Mouse (Mus musculus) hindbrain, embryonic 15.5 days (tissue): ENCODE results near the gene Safb2. TPM values are rescaled to one million over a fixed set of nuclear protein-coding genes. Genes with fewer than 3 reads are reported as not detected.

Experiments
- ATAC-seq: fragments of 200-750 bp; cut with Nextera tagmentation; 2 replicates; pipeline ENCODE4 v1.8.0; 2017; ENCODE audit warnings: low read depth, moderate number of reproducible peaks, moderate TSS enrichment; ENCODE audit not compliant: low FRiP score
- H3K27ac ChIP-seq: fragments of 300-500 bp; sonication (generic); replicated peaks from 2 replicates; pipeline ENCODE4 v1.5.1; 2015; ENCODE audit warnings: mild to moderate bottlenecking, inconsistent platforms
- H3K27me3 ChIP-seq: fragments of 300-500 bp; sonication (generic); 2 replicates; pipeline ENCODE4 v1.6.1; 2015; ENCODE audit warnings: control low read depth, inconsistent platforms
- H3K36me3 ChIP-seq: fragments of 300-500 bp; sonication (generic); 2 replicates; pipeline ENCODE4 v1.6.1; 2015; ENCODE audit warnings: control low read depth, inconsistent platforms
- H3K4me1 ChIP-seq: fragments of 300-500 bp; sonication (generic); replicated peaks from 2 replicates; pipeline ENCODE4 v1.6.1; 2015; ENCODE audit warnings: control low read depth, inconsistent platforms
- H3K4me2 ChIP-seq: fragments of 300-500 bp; sonication (generic); 2 replicates; pipeline ENCODE4 v1.6.1; 2015; ENCODE audit warnings: moderate library complexity, mild to moderate bottlenecking, inconsistent platforms
- H3K4me3 ChIP-seq: fragments of 300-500 bp; sonication (generic); 2 replicates; pipeline ENCODE4 v1.5.1; 2015; ENCODE audit warnings: mild to moderate bottlenecking, inconsistent platforms
- H3K9ac ChIP-seq: fragments of 300-500 bp; sonication (generic); 2 replicates; pipeline ENCODE4 v1.6.1; 2015; ENCODE audit warnings: inconsistent platforms
- H3K9me3 ChIP-seq: fragments of 300-500 bp; sonication (generic); 2 replicates; pipeline ENCODE4 v1.6.1; 2016; ENCODE audit warnings: control low read depth, inconsistent platforms
- WGBS: fragments of 180-500 bp; shearing (Covaris S2); methylation state at CpG from one replicate; pipeline ENCODE4 v1.1.7; 2015; 5-methylcytosine and 5-hydroxymethylcytosine counted together
- polyA plus RNA-seq: library from polyadenylated mRNA; unstranded; fragments of >200 nt; fragmentation: Nextera tagmentation; extraction: Ambion mirVana; gene quantifications from 2 replicates; pipeline ENCODE4 v1.2.1, GENCODE M21; 2015

Gene Safb2
- polyA plus RNA-seq, 1 experiment from 2014 or later: 81.2 TPM

- peaks cover 80% of the 10 kb centered on the region for H3K36me3 ChIP-seq
- no peak overlapping the region for H3K27ac ChIP-seq
- H3K4me3 ChIP-seq: no peak overlapping the region
- no peaks in the 10 kb centered on the region for H3K9me3 ChIP-seq
- H3K27me3 ChIP-seq: no peaks in the 10 kb centered on the region
- no peak overlapping the region for H3K9ac ChIP-seq
- no peak for ATAC-seq
- WGBS: 38% methylated on average over 1 of the region's 1 CpGs
- no peak overlapping the region for H3K4me2 ChIP-seq
- no peaks in the 10 kb centered on the region for H3K4me1 ChIP-seq
Observed at GRCm38 (mm10) chr17:56572154-56572553, 12.2 kb downstream of the Safb2 start.

GRCm38 (mm10) chr17:56570287-56570686 is 14.1 kb downstream of the Safb2 start:
- no peak overlapping the region for H3K4me3 ChIP-seq
- no peak overlapping the region for H3K4me2 ChIP-seq
- H3K27me3 ChIP-seq: no peaks in the 10 kb centered on the region
- H3K36me3 ChIP-seq: peaks cover 87% of the 10 kb centered on the region
- H3K9ac ChIP-seq: no peak overlapping the region
- no peak for ATAC-seq
- H3K27ac ChIP-seq: no peak overlapping the region
- H3K4me1 ChIP-seq: no peaks in the 10 kb centered on the region
- H3K9me3 ChIP-seq: no peaks in the 10 kb centered on the region
- WGBS: 90% methylated on average over 4 of the region's 4 CpGs

GRCm38 (mm10) chr17:56567370-56567769 is 17.0 kb downstream of the Safb2 start:
- Histone ChIP-seq H3K27me3 (no peaks in the 10 kb centered on the region), H3K9ac (no peak overlapping the region), H3K9me3 (no peaks in the 10 kb centered on the region), H3K27ac (no peak overlapping the region), H3K4me3 (no peak overlapping the region), H3K4me1 (no peaks in the 10 kb centered on the region), H3K4me2 (no peak overlapping the region), H3K36me3 (peaks cover 95% of the 10 kb centered on the region)
- no peak for ATAC-seq
- 96% methylated on average over 4 of the region's 4 CpGs for WGBS

GRCm38 (mm10) chr17:56566918-56567317 is 17.5 kb downstream of the Safb2 start:
- no peak for ATAC-seq
- WGBS: 96% methylated on average over 5 of the region's 5 CpGs
- Histone ChIP-seq H3K27ac (no peak overlapping the region), H3K4me2 (no peak overlapping the region), H3K36me3 (peaks cover 98% of the 10 kb centered on the region), H3K9me3 (no peaks in the 10 kb centered on the region), H3K27me3 (no peaks in the 10 kb centered on the region), H3K4me1 (no peaks in the 10 kb centered on the region), H3K4me3 (no peak overlapping the region), H3K9ac (no peak overlapping the region)

- H3K27ac ChIP-seq: no peak overlapping the region
Observed at GRCm38 (mm10) chr17:56566293-56566692, 18.1 kb downstream of the Safb2 start.

GRCm38 (mm10) chr17:56561866-56562265 is 22.5 kb downstream of the Safb2 start:
- Histone ChIP-seq H3K9me3 (no peaks in the 10 kb centered on the region), H3K9ac (no peak overlapping the region), H3K27ac (no peak overlapping the region), H3K36me3 (peaks cover 55% of the 10 kb centered on the region), H3K4me1 (no peaks in the 10 kb centered on the region), H3K4me3 (no peak overlapping the region), H3K4me2 (no peak overlapping the region), H3K27me3 (no peaks in the 10 kb centered on the region)
- WGBS: 97% methylated on average over 2 of the region's 2 CpGs
- no peak for ATAC-seq

More at GRCm38 (mm10) chr17:56566293-56566692, 18.1 kb downstream of the Safb2 start:
- Histone ChIP-seq H3K27me3 (no peaks in the 10 kb centered on the region), H3K4me2 (no peak overlapping the region), H3K4me1 (no peaks in the 10 kb centered on the region), H3K4me3 (no peak overlapping the region), H3K36me3 (peaks cover 96% of the 10 kb centered on the region), H3K9ac (no peak overlapping the region), H3K9me3 (no peaks in the 10 kb centered on the region)
- WGBS: 94% methylated on average over 29 of the region's 29 CpGs
- no peak for ATAC-seq

- H3K4me3 ChIP-seq: no peak overlapping the region
- H3K4me1 ChIP-seq: no peaks in the 10 kb centered on the region
- no peak for ATAC-seq
- H3K9ac ChIP-seq: no peak overlapping the region
- peaks cover 38% of the 10 kb centered on the region for H3K36me3 ChIP-seq
- H3K27me3 ChIP-seq: no peaks in the 10 kb centered on the region
- no peak overlapping the region for H3K4me2 ChIP-seq
- no peak overlapping the region for H3K27ac ChIP-seq
- 71% methylated on average over 1 of the region's 1 CpGs for WGBS
- H3K9me3 ChIP-seq: no peaks in the 10 kb centered on the region
Observed at GRCm38 (mm10) chr17:56560131-56560530, 24.3 kb downstream of the Safb2 start.

DNA sequence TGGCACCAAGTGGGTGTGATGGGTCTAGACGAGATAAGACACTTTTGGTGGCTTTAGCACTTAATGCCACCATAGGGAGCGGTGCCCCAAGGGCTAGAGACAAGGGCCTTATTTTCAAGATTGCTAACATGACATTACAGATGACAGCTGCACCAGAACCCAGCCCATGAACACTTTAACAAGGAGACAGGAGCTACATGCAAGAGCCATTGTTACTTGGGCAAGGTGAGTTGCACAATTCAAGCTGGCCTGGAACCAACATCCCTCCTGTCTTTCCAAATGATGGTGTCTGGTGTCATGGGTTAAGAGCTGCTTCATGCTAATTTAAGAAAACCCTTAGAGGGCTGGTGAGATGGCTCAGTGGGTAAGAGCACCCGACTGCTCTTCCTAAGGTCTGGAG is 25.0 kb downstream of the Safb2 start:
- H3K27ac ChIP-seq: no peak overlapping the region
- H3K9ac ChIP-seq: no peak overlapping the region
- WGBS: 86% methylated on average over 3 of the region's 3 CpGs
- H3K4me2 ChIP-seq: no peak overlapping the region
- no peaks in the 10 kb centered on the region for H3K4me1 ChIP-seq
- H3K27me3 ChIP-seq: no peaks in the 10 kb centered on the region
- H3K4me3 ChIP-seq: no peak overlapping the region
- H3K36me3 ChIP-seq: peaks cover 30% of the 10 kb centered on the region
- no peak for ATAC-seq
- no peaks in the 10 kb centered on the region for H3K9me3 ChIP-seq

DNA sequence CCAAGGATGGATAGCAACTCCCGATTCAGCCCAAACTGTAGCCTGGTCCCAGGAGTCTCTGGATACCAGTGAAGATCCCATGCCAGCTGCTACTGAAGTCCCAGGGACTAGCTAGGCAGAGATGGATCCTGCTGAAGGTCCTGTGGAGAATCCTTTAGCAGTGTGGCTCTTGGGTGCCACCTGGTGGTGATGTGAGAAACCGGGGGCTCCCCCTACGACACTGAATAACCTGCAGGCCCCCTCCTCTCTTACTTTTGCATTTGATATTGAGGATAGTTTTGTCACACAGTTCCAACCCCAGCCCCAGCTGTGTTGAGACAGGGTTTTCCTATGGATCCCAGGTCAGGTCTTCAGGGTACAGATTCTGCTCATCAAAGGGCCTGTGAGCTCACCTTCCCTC is 25.9 kb downstream of the Safb2 start:
- WGBS: 10% methylated on average over 3 of the region's 3 CpGs

GRCm38 (mm10) chr17:56554122-56554551 is 30.2 kb downstream of the Safb2 start, which contains the start of gene Gm20219:
TSS of gene Gm20219 (minus strand) at chr17:56554387.
- Histone ChIP-seq H3K9me3 (no peaks in the 10 kb centered on the region), H3K36me3 (no peaks in the 10 kb centered on the region), H3K27me3 (no peaks in the 10 kb centered on the region), H3K27ac (peak within 1 kb of the TSS; percentile 83; the same call in 1 of the 2 replicates), H3K9ac (no peak within 1 kb of the TSS), H3K4me1 (peaks cover 20% of the 10 kb centered on the region), H3K4me3 (no peak within 1 kb of the TSS), H3K4me2 (no peak within 1 kb of the TSS)
- ATAC-seq: no peak
- 85% methylated on average over 20 of the region's 20 CpGs for WGBS

More for the DNA sequence above, 25.9 kb downstream of the Safb2 start:
- Histone ChIP-seq H3K4me3 (no peak overlapping the region), H3K4me2 (no peak overlapping the region), H3K4me1 (no peaks in the 10 kb centered on the region), H3K9me3 (no peaks in the 10 kb centered on the region), H3K9ac (no peak overlapping the region), H3K27ac (no peak overlapping the region), H3K36me3 (peaks cover 21% of the 10 kb centered on the region), H3K27me3 (no peaks in the 10 kb centered on the region)
- ATAC-seq: peak; percentile 62

DNA sequence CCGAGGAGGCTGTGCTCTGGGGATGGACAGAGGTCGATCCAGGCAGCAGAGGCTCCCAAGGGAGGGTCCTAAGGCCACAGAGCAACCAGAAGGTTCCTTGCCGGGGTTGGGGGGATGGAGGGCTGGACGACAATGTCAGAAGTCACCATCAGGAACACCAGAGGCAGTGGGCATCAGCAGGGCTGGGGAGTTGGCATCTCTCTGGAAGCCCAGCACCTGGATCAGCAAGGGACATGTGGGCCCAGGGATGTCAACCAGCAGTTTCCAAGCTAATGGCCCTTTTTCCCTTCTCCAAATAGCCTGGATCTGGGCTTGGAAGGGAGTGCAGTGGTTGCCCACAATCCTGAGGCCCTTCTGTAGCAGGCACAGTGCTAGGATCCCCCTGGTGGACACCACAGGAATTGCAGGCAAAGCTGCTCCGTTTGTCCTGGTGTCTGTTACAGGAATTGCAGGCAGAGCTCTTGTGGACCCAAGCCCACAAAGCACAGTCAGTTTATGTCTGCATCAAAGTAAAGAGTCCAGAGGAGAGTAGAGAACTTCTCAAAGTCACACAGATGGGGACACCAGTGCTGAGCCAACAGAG is 31.5 kb downstream of the Safb2 start:
- Histone ChIP-seq H3K4me3 (no peak overlapping the region), H3K27ac (peak overlapping the region; percentile 83), H3K27me3 (no peaks in the 10 kb centered on the region), H3K4me2 (no peak overlapping the region), H3K9me3 (no peaks in the 10 kb centered on the region), H3K4me1 (peaks cover 26% of the 10 kb centered on the region), H3K36me3 (no peaks in the 10 kb centered on the region), H3K9ac (no peak overlapping the region)
- 54% methylated on average over 5 of the region's 5 CpGs for WGBS
- ATAC-seq: no peak

DNA sequence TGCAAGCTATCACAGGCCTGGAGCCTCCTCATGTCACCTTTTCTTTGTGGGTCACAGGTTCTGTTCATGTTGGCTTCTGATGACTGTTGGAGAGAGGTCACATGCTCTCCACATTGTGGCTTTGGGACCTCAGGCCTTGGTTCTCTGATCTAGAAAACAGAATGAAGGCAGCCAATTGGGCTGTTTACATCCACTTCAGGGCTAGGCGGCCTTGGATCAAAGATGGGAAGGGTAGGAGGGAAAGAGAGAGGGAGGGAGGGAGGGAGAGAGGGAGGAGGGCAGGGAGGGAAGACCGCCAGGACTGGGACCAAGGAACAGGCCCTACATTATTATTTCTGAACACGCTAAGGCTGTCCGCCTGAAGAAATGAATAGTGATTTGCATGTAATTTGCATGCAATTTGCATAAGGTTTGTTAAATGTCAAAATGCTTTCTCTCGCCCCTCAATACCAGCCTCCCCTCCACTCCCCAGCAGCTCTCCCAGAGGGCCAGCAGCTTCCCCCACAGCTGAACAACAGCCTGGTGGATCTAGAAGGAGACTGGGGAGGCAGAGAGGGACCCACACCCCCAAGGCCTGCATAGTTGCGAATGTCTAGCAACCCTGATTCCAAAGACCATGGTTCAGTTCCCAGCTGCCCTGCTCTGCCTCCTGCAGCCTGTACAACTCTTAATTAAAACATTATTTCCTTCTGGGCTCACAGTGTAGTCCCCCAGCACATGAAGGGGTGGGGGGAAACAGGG is 32.4 kb downstream of the Safb2 start:
- H3K4me2 ChIP-seq: no peak overlapping the region

More for the DNA sequence above, 32.4 kb downstream of the Safb2 start:
- Histone ChIP-seq H3K27me3 (no peaks in the 10 kb centered on the region), H3K4me3 (no peak overlapping the region), H3K9ac (no peak overlapping the region), H3K36me3 (no peaks in the 10 kb centered on the region), H3K9me3 (no peaks in the 10 kb centered on the region), H3K27ac (peak overlapping the region; percentile 83), H3K4me1 (peaks cover 32% of the 10 kb centered on the region)
- peak; percentile 85 for ATAC-seq
- 36% methylated on average over 6 of the region's 6 CpGs for WGBS
